Mouse (Mus musculus) lung, adult 2 months (tissue): ENCODE data around the gene Nav1.

ENCODE experiments used
- CTCF ChIP-seq: fragments of 200-500 bp; IDR thresholded peaks from 2 replicates; pipeline ENCODE4 v1.5.1; 2011; ENCODE audit warnings: mild to moderate bottlenecking, low read length, control low read depth; ENCODE audit not compliant: insufficient read depth
- POLR2A ChIP-seq: fragments of 200-500 bp; IDR thresholded peaks from 2 replicates; pipeline ENCODE4 v1.6.1; 2011; ENCODE audit warnings: low read depth, mild to moderate bottlenecking, control low read depth, low read length, borderline replicate concordance; ENCODE audit errors: extremely low read depth

DNA sequence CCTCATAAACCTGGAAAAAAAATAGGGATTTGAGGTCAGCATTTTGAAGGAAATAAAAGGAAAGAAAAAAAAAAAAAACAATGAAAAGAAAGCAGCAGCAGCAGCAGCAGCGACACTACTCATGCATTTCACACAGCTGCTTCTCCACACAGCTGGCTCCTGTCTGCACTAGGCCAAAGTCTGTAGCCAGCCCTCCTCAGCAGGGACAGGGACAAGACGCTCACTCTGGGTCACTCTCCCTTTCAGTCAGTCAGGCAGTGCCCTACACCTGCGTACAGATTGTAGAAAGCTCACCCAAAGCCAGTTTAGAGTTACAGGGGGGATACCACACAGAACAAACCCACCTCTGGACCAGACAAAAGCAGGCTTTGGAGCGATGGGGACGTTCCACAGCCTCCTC is 149.2 kb downstream of the Nav1 start:
- no peak for TF ChIP-seq POLR2A
- TF ChIP-seq CTCF, result no peak
